In genomic region chr2:31667332-31667731, GRCm38 (mm10) we compare ENCODE assay signal across 11 mouse cellular contexts. TPM values are rescaled to one million over a fixed set of nuclear protein-coding genes. Genes with fewer than 3 reads are reported as not detected.
A peak's percentile ranks its signal among the peaks of the same experiment; 100 is the strongest.
DNase-seq lines count a peak whose midpoint lies in the region; ATAC-seq and TF ChIP-seq lines count a peak whose summit lies in the region.
"Had no signal": no experiment of that assay in that cellular context is flagged by ENCODE, and none has a peak within 500 bp of the region (broad histone marks: within the 10 kb centered on the region; RNA-seq: fewer than 3 reads in every experiment).

No protein-coding gene starts in this region.

- no peaks in the 10 kb centered on the region for H3K27me3 ChIP-seq in limb, embryonic 11.5 days (ENCODE audit: control insufficient read depth, insufficient read depth, low read length)

- H3K4me1 ChIP-seq in limb, embryonic 11.5 days (ENCODE audit: control insufficient read depth, insufficient read depth, low read length) = 0 out of 2 replicates have a peak, but pooled peaks cover 4% of the 10 kb centered on the region

- H3K27ac ChIP-seq in left cerebral cortex, adult 2 months = no peak overlapping the region
- no peak overlapping the region for H3K27ac ChIP-seq in limb, embryonic 11.5 days (replicated peaks; ENCODE audit: low read depth, low read length)
- H3K27ac ChIP-seq: liver, embryonic 13.5 days had no signal

- DNase-seq in adrenal gland, postnatal 10 days = peak; percentile 57
- DNase-seq in adrenal gland, adult 18-20 months (ENCODE audit: low spot score in 2 of 2) = no peak
- DNase-seq in left cerebral cortex, adult 2 months (ENCODE audit: extremely low spot score in 1 of 2, low spot score in 2 of 2) = no peak
- no peak for DNase-seq in left cerebral cortex, adult 11 months (ENCODE audit: low spot score)
- peak; percentile 44 for DNase-seq in adipocyte (ENCODE audit: low spot score)
- peak; percentile 42 for DNase-seq in limb, embryonic 11.5 days (ENCODE audit: low spot score)
- DNase-seq in gastrocnemius, postnatal 36 days = no peak
- no peak for DNase-seq in ovary, postnatal 14 days (ENCODE audit: low spot score)
- DNase-seq: liver, embryonic 13.5 days; right cerebral cortex, adult 18-20 months had no signal

- no peak overlapping the region for H3K4me3 ChIP-seq in left cerebral cortex, adult 2 months
- H3K4me3 ChIP-seq in limb, embryonic 11.5 days (ENCODE audit: low read depth, low read length) = no peak overlapping the region
- H3K4me3 ChIP-seq: erythroblast, embryonic 14.5 days; liver, embryonic 13.5 days had no signal

- H3K4me2 ChIP-seq in limb, embryonic 11.5 days (ENCODE audit: low read depth, severe bottlenecking) = no peak overlapping the region
- H3K4me2 ChIP-seq: liver, embryonic 13.5 days had no signal

- no peak for ATAC-seq in limb, embryonic 11.5 days (ENCODE audit: insufficient number of reproducible peaks, low FRiP score, low TSS enrichment, low read depth)

- intact Hi-C loops in left cerebral cortex, adult 2 months (cut with DNase I) = no loop called here
- intact Hi-C loops in gastrocnemius, postnatal 36 days (cut with DNase I) = no loop called here

- peak; percentile 37 for TF ChIP-seq CTCF in left cerebral cortex, adult 2 months (IDR thresholded peaks at IDR 0.05)

- H3K36me3 ChIP-seq in limb, embryonic 11.5 days (ENCODE audit: control insufficient read depth, insufficient read depth, low read length) = no peaks in the 10 kb centered on the region

- 23% methylated on average over 4 of the region's 4 CpGs for WGBS in limb, embryonic 11.5 days

- H3K9me3 ChIP-seq in limb, embryonic 11.5 days (ENCODE audit: control insufficient read depth, low read length) = no peaks in the 10 kb centered on the region
- H3K9me3 ChIP-seq: liver, embryonic 13.5 days had no signal

- H3K9ac ChIP-seq in limb, embryonic 11.5 days (ENCODE audit: low read length) = no peak overlapping the region
- H3K9ac ChIP-seq: liver, embryonic 13.5 days had no signal

RNA-seq across cellular contexts. Expression of gene Exosc2, which starts 3.2 kb away (rescaled TPM):
- total RNA-seq in adrenal gland, postnatal 10 days (2021) = 10 to 100 TPM; 20.9 to 23.0 TPM
- 10 to 100 TPM; 21.9 to 24.5 TPM for total RNA-seq in adrenal gland, adult 18-20 months (2021)
- total RNA-seq in left cerebral cortex, adult 2 months (2021) = 10 to 100 TPM; 21.3 to 22.8 TPM
- polyA plus RNA-seq in limb, embryonic 11.5 days (2014; fragmentation: Nextera tagmentation; extraction: Ambion mirVana) = 86.2 and 91.5 TPM in 2 replicates
- 1 to 10 TPM; 6.1 to 7.5 TPM for total RNA-seq in gastrocnemius, postnatal 36 days (2021)

RNA-seq across cellular contexts. Expression of gene Abl1, which starts 20.8 kb away (rescaled TPM):
- 10 to 100 TPM; 54.7 to 73.2 TPM for total RNA-seq in adrenal gland, postnatal 10 days (2021)
- total RNA-seq in adrenal gland, adult 18-20 months (2021) = 10 to 100 TPM; 43.6 to 59.5 TPM
- 10 to 100 TPM; 41.0 to 43.2 TPM for total RNA-seq in left cerebral cortex, adult 2 months (2021)
- polyA plus RNA-seq in limb, embryonic 11.5 days (2014; fragmentation: Nextera tagmentation; extraction: Ambion mirVana) = 57.7 and 60.7 TPM in 2 replicates
- total RNA-seq in gastrocnemius, postnatal 36 days (2021) = 10 to 100 TPM; 21.9 to 22.3 TPM

RNA-seq across cellular contexts. Expression of gene Prdm12, which starts 27.5 kb away (rescaled TPM):
- not detected for total RNA-seq in adrenal gland, postnatal 10 days (2021)
- total RNA-seq in adrenal gland, adult 18-20 months (2021) = not detected
- total RNA-seq in left cerebral cortex, adult 2 months (2021) = under 1 TPM; 0.14 to 0.72 TPM
- 0.07 and 0.09 TPM in 2 replicates for polyA plus RNA-seq in limb, embryonic 11.5 days (2014; fragmentation: Nextera tagmentation; extraction: Ambion mirVana)
- not detected for total RNA-seq in gastrocnemius, postnatal 36 days (2021)
- polyA plus RNA-seq: erythroblast, embryonic 14.5 days; liver, embryonic 13.5 days had no signal

Comparison
In these comparisons a context has a peak if more than half of its experiments do, and no peak if none do; other contexts are left out.
1. DNase-seq: peak in adrenal gland, postnatal 10 days (single experiment), adipocyte (single experiment) and limb, embryonic 11.5 days (single experiment); none in adrenal gland, adult 18-20 months (0 of 2), left cerebral cortex, adult 2 months (0 of 2), left cerebral cortex, adult 11 months (single experiment), gastrocnemius, postnatal 36 days (0 of 2) and ovary, postnatal 14 days (single experiment).